Mouse (Mus musculus): ENCODE data around the gene Fhad1. TPM values are rescaled to one million over a fixed set of nuclear protein-coding genes. Genes with fewer than 3 reads are reported as not detected.

The Fhad1 gene
- polyA plus RNA-seq, 2 experiments: 0.11 to 0.23 TPM

GRCm38 (mm10) chr4:141875481-141876108, 139.3 kb downstream of the Fhad1 start:
- Histone ChIP-seq H3K27me3 (ENCODE audit: control insufficient read depth, insufficient read depth, low read length) (no peaks in the 10 kb centered on the region; the same call in none of the 2 replicates), H3K36me3 (replicated peaks; ENCODE audit: control insufficient read depth, insufficient read depth, low read depth) (peaks cover 2% of the 10 kb centered on the region), H3K27ac (peak overlapping the region; percentile 18; the same call in 1 of the 2 replicates), H3K4me2 (ENCODE audit: low read depth) (peak overlapping the region; percentile 87), H3K4me3 (ENCODE audit: insufficient read depth in 1 of 2, low read depth in 2 of 2, low read length in 2 of 2) (peak overlapping the region; percentile 75 to 76), H3K9ac (replicated peaks) (peak overlapping the region; percentile 15), H3K9me3 (ENCODE audit: control insufficient read depth, low read length) (no peaks in the 10 kb centered on the region), H3K4me1 (replicated peaks; ENCODE audit: control insufficient read depth in 2 of 2, insufficient read depth in 2 of 2, low read length in 1 of 2) (peaks cover 33 to 47% of the 10 kb centered on the region in 2 experiments)
- no peak for DNase-seq (ENCODE audit: low read depth in 3 of 3, low spot score in 3 of 3)
- ATAC-seq (ENCODE audit: insufficient read depth): 0 out of 2 replicates have a peak, but pooled peaks have one; percentile 0
- no peak for TF ChIP-seq EP300 (IDR thresholded peaks at IDR 0.05; ENCODE audit: low read depth)
- no peak for TF ChIP-seq CTCF (IDR thresholded peaks at IDR 0.05; ENCODE audit: low read depth)
- WGBS (ENCODE audit: insufficient replicate concordance): 9% methylated on average over 8 of the region's 8 CpGs

DNA sequence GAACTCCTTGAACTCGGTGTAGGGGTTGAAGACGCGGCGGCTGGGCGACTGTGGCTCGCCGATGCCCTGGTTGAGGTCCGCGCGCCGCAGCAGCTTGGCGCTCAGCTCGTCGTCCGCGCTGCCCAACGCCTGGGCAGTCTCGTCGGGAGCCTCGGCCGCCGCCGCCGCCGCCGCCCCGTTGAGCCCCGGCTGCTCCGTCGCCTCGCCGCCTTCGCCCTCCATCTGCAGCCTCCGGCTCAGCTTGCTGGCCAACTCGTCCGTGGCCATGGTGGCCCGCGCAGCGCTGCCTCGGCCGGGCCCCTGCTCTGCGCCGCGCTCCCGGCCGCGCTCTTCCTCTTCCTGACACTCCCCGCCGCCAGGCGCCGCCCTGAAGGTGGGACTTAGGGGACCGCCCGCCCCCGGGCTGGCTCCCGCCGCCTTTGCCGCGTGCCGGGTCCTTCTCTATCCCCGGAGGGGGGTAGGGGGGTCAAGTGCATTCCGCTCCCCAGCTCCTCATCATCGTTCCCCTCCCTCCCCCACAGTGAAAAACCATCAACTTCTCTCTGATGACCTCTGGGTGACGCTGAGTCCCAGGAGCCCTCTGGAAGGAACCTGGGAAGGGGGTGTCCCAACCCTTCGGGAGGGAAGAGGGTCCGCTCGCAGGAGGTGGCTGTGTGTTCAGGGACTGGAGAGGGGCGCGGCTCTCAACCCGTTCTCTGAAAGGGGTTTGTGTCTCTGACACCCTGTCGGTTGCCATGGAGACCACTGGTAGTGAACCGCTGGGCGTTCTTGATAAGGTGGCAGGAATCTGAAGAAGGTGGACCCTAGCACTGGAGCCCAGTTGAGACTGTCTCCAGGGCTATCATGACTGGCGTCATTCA, 140.1 kb downstream of the Fhad1 start, which contains the start of gene Efhd2:
Gene Efhd2, minus strand, starts transcription at position 320 of the 860 bp plus-strand sequence.
- no peaks in the 10 kb centered on the region; the same call in none of the 2 replicates for H3K27me3 ChIP-seq (ENCODE audit: control insufficient read depth, insufficient read depth, low read length)
- WGBS (ENCODE audit: insufficient replicate concordance): under 1% methylated on average over 72 of the region's 73 CpGs
- peak; percentile 90 for ATAC-seq (ENCODE audit: insufficient read depth)
- peak; percentile 89 to 97 (median 90) for DNase-seq (ENCODE audit: low read depth in 3 of 3, low spot score in 3 of 3)
- H3K9ac ChIP-seq (replicated peaks): peak within 1 kb of the TSS; percentile 89
- TF ChIP-seq CTCF (IDR thresholded peaks at IDR 0.05; ENCODE audit: low read depth) (peak; percentile 5), EP300 (IDR thresholded peaks at IDR 0.05; ENCODE audit: low read depth) (peak; percentile 80)
- H3K36me3 ChIP-seq (replicated peaks; ENCODE audit: control insufficient read depth, insufficient read depth, low read depth): peaks cover 5% of the 10 kb centered on the region
- peak within 1 kb of the TSS; percentile 87 for H3K4me2 ChIP-seq (ENCODE audit: low read depth)
- H3K4me1 ChIP-seq (replicated peaks; ENCODE audit: control insufficient read depth in 2 of 2, insufficient read depth in 2 of 2, low read length in 1 of 2): peaks cover 33 to 47% of the 10 kb centered on the region in 2 experiments
- H3K9me3 ChIP-seq (ENCODE audit: control insufficient read depth, low read length): no peaks in the 10 kb centered on the region
- peak within 1 kb of the TSS; percentile 67 for H3K27ac ChIP-seq
- H3K4me3 ChIP-seq (ENCODE audit: insufficient read depth in 1 of 2, low read depth in 2 of 2, low read length in 2 of 2): peak within 1 kb of the TSS; percentile 75 to 76

DNA sequence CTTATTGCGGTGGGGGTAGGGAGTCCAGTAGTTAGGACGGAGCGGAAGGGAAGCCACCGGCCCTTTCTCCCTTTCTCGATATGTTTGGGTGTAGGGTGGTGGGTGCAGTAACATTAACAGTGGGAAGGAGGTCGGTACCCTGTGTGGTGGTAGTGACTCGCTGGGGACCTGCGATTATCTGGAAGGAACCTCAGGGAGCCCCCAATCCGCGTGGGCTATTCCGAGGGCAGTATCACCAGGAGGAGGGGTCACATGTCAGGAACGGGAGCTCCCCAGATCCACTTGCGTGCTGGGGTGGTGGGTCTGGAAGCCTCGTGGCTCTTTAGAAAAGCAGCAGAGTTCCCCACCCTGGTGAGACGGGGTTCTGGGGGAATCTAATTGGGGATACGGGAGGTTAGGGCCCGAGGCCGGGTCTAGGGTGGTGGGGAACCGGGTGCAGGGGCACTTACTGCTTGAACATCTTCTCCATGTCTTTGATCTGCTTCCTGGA, 140.7 kb downstream of the Fhad1 start:
- Histone ChIP-seq H3K27ac (peak overlapping the region; percentile 67), H3K4me3 (ENCODE audit: insufficient read depth in 1 of 2, low read depth in 2 of 2, low read length in 2 of 2) (peak overlapping the region; percentile 75 to 76), H3K4me2 (ENCODE audit: low read depth) (peak overlapping the region; percentile 87), H3K27me3 (ENCODE audit: control insufficient read depth, insufficient read depth, low read length) (no peaks in the 10 kb centered on the region; the same call in none of the 2 replicates), H3K9me3 (ENCODE audit: control insufficient read depth, low read length) (no peaks in the 10 kb centered on the region), H3K9ac (replicated peaks) (peak overlapping the region; percentile 89), H3K4me1 (replicated peaks; ENCODE audit: control insufficient read depth in 2 of 2, insufficient read depth in 2 of 2, low read length in 1 of 2) (peaks cover 33 to 47% of the 10 kb centered on the region in 2 experiments), H3K36me3 (replicated peaks; ENCODE audit: control insufficient read depth, insufficient read depth, low read depth) (peaks cover 5% of the 10 kb centered on the region)
- DNase-seq (ENCODE audit: low read depth in 3 of 3, low spot score in 3 of 3): no peak
- no peak; the same call in 1 of the 2 replicates for ATAC-seq (ENCODE audit: insufficient read depth)
- TF ChIP-seq EP300 (IDR thresholded peaks at IDR 0.05; ENCODE audit: low read depth) (no peak), CTCF (IDR thresholded peaks at IDR 0.05; ENCODE audit: low read depth) (no peak)
- 0% methylated on average over 19 of the region's 19 CpGs for WGBS (ENCODE audit: insufficient replicate concordance)

- Histone ChIP-seq H3K9me3 (ENCODE audit: control insufficient read depth, low read length) (no peaks in the 10 kb centered on the region), H3K36me3 (replicated peaks; ENCODE audit: control insufficient read depth, insufficient read depth, low read depth) (peaks cover 5% of the 10 kb centered on the region), H3K4me3 (ENCODE audit: insufficient read depth in 1 of 2, low read depth in 2 of 2, low read length in 2 of 2) (peak overlapping the region; percentile 75 to 76), H3K4me2 (ENCODE audit: low read depth) (peak overlapping the region; percentile 87), H3K27me3 (ENCODE audit: control insufficient read depth, insufficient read depth, low read length) (no peaks in the 10 kb centered on the region; the same call in none of the 2 replicates), H3K27ac (no peak overlapping the region), H3K9ac (replicated peaks) (peak overlapping the region; percentile 89), H3K4me1 (replicated peaks; ENCODE audit: control insufficient read depth in 2 of 2, insufficient read depth in 2 of 2, low read length in 1 of 2) (peaks cover 33 to 47% of the 10 kb centered on the region in 2 experiments)
- TF ChIP-seq CTCF (IDR thresholded peaks at IDR 0.05; ENCODE audit: low read depth): no peak
- TF ChIP-seq EP300 (IDR thresholded peaks at IDR 0.05; ENCODE audit: low read depth): no peak
- 78% methylated on average over 9 of the region's 9 CpGs for WGBS (ENCODE audit: insufficient replicate concordance)
- ATAC-seq (ENCODE audit: insufficient read depth): no peak
- no peak for DNase-seq (ENCODE audit: low read depth in 3 of 3, low spot score in 3 of 3)
Observed at GRCm38 (mm10) chr4:141872977-141873376, 141.9 kb downstream of the Fhad1 start.

All from liver, embryonic 14.5 days (tissue).